Mouse (Mus musculus) ES-E14 (cell line): ENCODE measurements around the gene Sec61a1.

ENCODE experiments used
- CHD2 ChIP-seq: IDR thresholded peaks from 2 replicates; pipeline ENCODE4 v1.6.1; 2014; ENCODE audit warnings: mild to moderate bottlenecking, low read depth, low read length, inconsistent platforms
- HCFC1 ChIP-seq: IDR thresholded peaks from 2 replicates; pipeline ENCODE4 v1.6.1; 2012; ENCODE audit warnings: low read length, inconsistent platforms, borderline replicate concordance; ENCODE audit not compliant: insufficient read depth
- MAFK ChIP-seq: IDR thresholded peaks from 2 replicates; pipeline ENCODE4 v1.6.1; 2014; ENCODE audit warnings: mild to moderate bottlenecking, low read depth, low read length, inconsistent platforms; ENCODE audit not compliant: insufficient read depth
- ZNF384 ChIP-seq: IDR thresholded peaks from 2 replicates; pipeline ENCODE4 v1.6.1; 2012; ENCODE audit warnings: low read depth, low read length, inconsistent platforms

- no peak for TF ChIP-seq MAFK
- TF ChIP-seq CHD2: no peak
- TF ChIP-seq ZNF384: no peak
- TF ChIP-seq HCFC1: no peak
Observed at GRCm38 (mm10) chr6:88489026-88489425, 29.7 kb downstream of the Sec61a1 start.
